Mouse (Mus musculus) forebrain, embryonic 12.5 days (tissue): ENCODE measurements around the gene Clmn. TPM values are rescaled to one million over a fixed set of nuclear protein-coding genes. Genes with fewer than 3 reads are reported as not detected.
"Not testable (repeated sequence)": the region's sequence is repeated elsewhere in the genome, so short reads cannot be mapped to it uniquely, and the experiment has no call there.

Experiments
- ATAC-seq: fragments of 200-750 bp; cut with Nextera tagmentation; 2 replicates; pipeline ENCODE4 v1.8.0; 2017; ENCODE audit warnings: moderate TSS enrichment; ENCODE audit not compliant: low FRiP score
- H3K27ac ChIP-seq: fragments of 300-500 bp; sonication (generic); 2 replicates; pipeline ENCODE4 v1.5.1; 2016; ENCODE audit warnings: mild to moderate bottlenecking
- H3K27me3 ChIP-seq: fragments of 300-500 bp; sonication (generic); 2 replicates; pipeline ENCODE4 v1.6.1; 2016; ENCODE audit warnings: mild to moderate bottlenecking
- H3K36me3 ChIP-seq: fragments of 300-500 bp; sonication (generic); replicated peaks from 2 replicates; pipeline ENCODE4 v1.6.1; 2016; ENCODE audit warnings: mild to moderate bottlenecking
- H3K4me1 ChIP-seq: fragments of 300-500 bp; sonication (generic); 2 replicates; pipeline ENCODE4 v1.6.1; 2016
- H3K4me2 ChIP-seq: fragments of 300-500 bp; sonication (generic); 2 replicates; pipeline ENCODE4 v1.6.1; 2016; ENCODE audit warnings: mild to moderate bottlenecking, moderate library complexity
- H3K4me3 ChIP-seq: fragments of 300-500 bp; sonication (generic); replicated peaks from 2 replicates; pipeline ENCODE4 v1.5.1; 2016; ENCODE audit warnings: mild to moderate bottlenecking
- H3K9ac ChIP-seq: fragments of 300-500 bp; sonication (generic); 2 replicates; pipeline ENCODE4 v1.6.1; 2016; ENCODE audit warnings: mild to moderate bottlenecking
- H3K9me3 ChIP-seq: fragments of 300-500 bp; sonication (generic); 2 replicates; pipeline ENCODE4 v1.6.1; 2016
- WGBS: fragments of 180-500 bp; shearing (Covaris S2); methylation state at CpG from one replicate; pipeline ENCODE4 v1.1.7; 2016; 5-methylcytosine and 5-hydroxymethylcytosine counted together
- polyA plus RNA-seq: library from polyadenylated mRNA; unstranded; fragments of >200 nt; fragmentation: Nextera tagmentation; extraction: Ambion mirVana; gene quantifications from 2 replicates; pipeline ENCODE4 v1.2.1, GENCODE M21; 2016

Clmn gene
- polyA plus RNA-seq, 1 experiment from 2014 or later = 2.8 TPM

- ATAC-seq = no peak
- no peak overlapping the region for H3K4me2 ChIP-seq
- H3K4me1 ChIP-seq = peaks cover 69% of the 10 kb centered on the region
- H3K27me3 ChIP-seq = no peaks in the 10 kb centered on the region
- no peaks in the 10 kb centered on the region for H3K9me3 ChIP-seq
- H3K27ac ChIP-seq = peak overlapping the region; percentile 59; the same call in 1 of the 2 replicates
- H3K9ac ChIP-seq = no peak overlapping the region
- H3K36me3 ChIP-seq = 0 out of 2 replicates have a peak, but pooled peaks cover under 1% of the 10 kb centered on the region
- 58% methylated on average over 12 of the region's 12 CpGs for WGBS
- H3K4me3 ChIP-seq = no peak overlapping the region
These were observed 123.8 kb downstream of the Clmn start for GRCm38 (mm10) chr12:104740841-104741787.

GRCm38 (mm10) chr12:104738931-104739330 is 125.9 kb downstream of the Clmn start:
- no peaks in the 10 kb centered on the region for H3K9me3 ChIP-seq
- H3K27me3 ChIP-seq = no peaks in the 10 kb centered on the region
- H3K4me2 ChIP-seq = no peak overlapping the region
- WGBS = 59% methylated on average over 3 of the region's 3 CpGs
- H3K4me1 ChIP-seq = peaks cover 81% of the 10 kb centered on the region
- H3K9ac ChIP-seq = no peak overlapping the region
- no peak for ATAC-seq
- no peaks in the 10 kb centered on the region for H3K36me3 ChIP-seq
- H3K4me3 ChIP-seq = no peak overlapping the region
- peak overlapping the region; percentile 38; the same call in 1 of the 2 replicates for H3K27ac ChIP-seq

- ATAC-seq = peak; percentile 34; the same call in 1 of the 2 replicates
- Histone ChIP-seq H3K36me3 (no peaks in the 10 kb centered on the region), H3K9me3 (no peaks in the 10 kb centered on the region), H3K4me2 (no peak overlapping the region), H3K4me1 (peaks cover 78% of the 10 kb centered on the region), H3K27me3 (no peaks in the 10 kb centered on the region), H3K27ac (no peak overlapping the region), H3K9ac (no peak overlapping the region), H3K4me3 (no peak overlapping the region)
- 50% methylated on average over 9 of the region's 9 CpGs for WGBS
These were observed 126.4 kb downstream of the Clmn start for GRCm38 (mm10) chr12:104738446-104738845.

GRCm38 (mm10) chr12:104737666-104738065 is 127.2 kb downstream of the Clmn start:
- peaks cover 78% of the 10 kb centered on the region for H3K4me1 ChIP-seq
- WGBS = 71% methylated on average over 10 of the region's 10 CpGs

GRCm38 (mm10) chr12:104735993-104736395 is 128.9 kb downstream of the Clmn start:
- peaks cover 6% of the 10 kb centered on the region; the same call in 1 of the 2 replicates for H3K36me3 ChIP-seq
- no peak overlapping the region for H3K9ac ChIP-seq
- no peak overlapping the region for H3K4me2 ChIP-seq
- 16% methylated on average over 3 of the region's 3 CpGs for WGBS
- no peak for ATAC-seq
- no peak overlapping the region for H3K4me3 ChIP-seq
- H3K4me1 ChIP-seq = peaks cover 80% of the 10 kb centered on the region
- no peak overlapping the region for H3K27ac ChIP-seq
- H3K27me3 ChIP-seq = no peaks in the 10 kb centered on the region
- H3K9me3 ChIP-seq = no peaks in the 10 kb centered on the region

More at GRCm38 (mm10) chr12:104737666-104738065, 127.2 kb downstream of the Clmn start:
- no peak overlapping the region for H3K9ac ChIP-seq
- 0 out of 2 replicates have a peak, but pooled peaks cover 2% of the 10 kb centered on the region for H3K36me3 ChIP-seq
- no peak for ATAC-seq
- 0 out of 2 replicates have a peak overlapping the region, but pooled peaks have one; percentile 10 for H3K27ac ChIP-seq
- H3K4me2 ChIP-seq = no peak overlapping the region
- no peak overlapping the region for H3K4me3 ChIP-seq
- H3K27me3 ChIP-seq = no peaks in the 10 kb centered on the region
- no peaks in the 10 kb centered on the region for H3K9me3 ChIP-seq

- Histone ChIP-seq H3K36me3 (peaks cover 32% of the 10 kb centered on the region), H3K27me3 (no peaks in the 10 kb centered on the region), H3K9ac (no peak overlapping the region), H3K9me3 (no peaks in the 10 kb centered on the region), H3K4me2 (no peak overlapping the region), H3K27ac (no peak overlapping the region), H3K4me3 (no peak overlapping the region), H3K4me1 (peaks cover 60% of the 10 kb centered on the region)
- no peak for ATAC-seq
These were observed 131.7 kb downstream of the Clmn start for GRCm38 (mm10) chr12:104733165-104733564.

GRCm38 (mm10) chr12:104731782-104732181 is 133.1 kb downstream of the Clmn start:
- no peaks in the 10 kb centered on the region for H3K27me3 ChIP-seq
- 0 out of 2 replicates have a peak overlapping the region, but pooled peaks have one; percentile 1 for H3K4me2 ChIP-seq
- peak overlapping the region; percentile 37 for H3K27ac ChIP-seq
- H3K4me3 ChIP-seq = no peak overlapping the region
- H3K36me3 ChIP-seq = peaks cover 46% of the 10 kb centered on the region
- H3K9me3 ChIP-seq = no peaks in the 10 kb centered on the region
- peaks cover 49% of the 10 kb centered on the region for H3K4me1 ChIP-seq
- H3K9ac ChIP-seq = no peak overlapping the region
- peak; percentile 69 for ATAC-seq
- WGBS = 6% methylated on average over 3 of the region's 3 CpGs

GRCm38 (mm10) chr12:104726436-104726835 is 138.4 kb downstream of the Clmn start:
- not testable (repeated sequence) for H3K27ac ChIP-seq, H3K4me3 ChIP-seq, H3K9me3 ChIP-seq, H3K27me3 ChIP-seq, H3K9ac ChIP-seq, H3K4me1 ChIP-seq, H3K4me2 ChIP-seq, ATAC-seq
- WGBS = 91% methylated on average over 2 of the region's 2 CpGs
- peaks cover 77% of the 10 kb centered on the region for H3K36me3 ChIP-seq

GRCm38 (mm10) chr12:104722056-104722455 is 142.8 kb downstream of the Clmn start:
- no peak for ATAC-seq
- no peak overlapping the region for H3K4me2 ChIP-seq
- WGBS = 95% methylated on average over 10 of the region's 10 CpGs
- no peaks in the 10 kb centered on the region for H3K4me1 ChIP-seq
- no peak overlapping the region for H3K9ac ChIP-seq
- H3K27me3 ChIP-seq = no peaks in the 10 kb centered on the region
- H3K27ac ChIP-seq = no peak overlapping the region
- no peaks in the 10 kb centered on the region for H3K9me3 ChIP-seq
- H3K4me3 ChIP-seq = no peak overlapping the region
- peaks cover 60% of the 10 kb centered on the region for H3K36me3 ChIP-seq

GRCm38 (mm10) chr12:104721011-104721410 is 143.9 kb downstream of the Clmn start:
- Histone ChIP-seq H3K4me2 (no peak overlapping the region), H3K4me1 (no peaks in the 10 kb centered on the region), H3K9ac (no peak overlapping the region), H3K27me3 (no peaks in the 10 kb centered on the region), H3K9me3 (no peaks in the 10 kb centered on the region), H3K36me3 (peaks cover 59% of the 10 kb centered on the region), H3K4me3 (no peak overlapping the region), H3K27ac (no peak overlapping the region)
- 90% methylated on average over 3 of the region's 3 CpGs for WGBS
- no peak for ATAC-seq

GRCm38 (mm10) chr12:104718956-104719355 is 145.9 kb downstream of the Clmn start:
- Histone ChIP-seq H3K36me3 (peaks cover 61% of the 10 kb centered on the region), H3K4me2 (no peak overlapping the region), H3K9me3 (no peaks in the 10 kb centered on the region), H3K9ac (no peak overlapping the region), H3K27ac (no peak overlapping the region), H3K4me3 (no peak overlapping the region), H3K27me3 (no peaks in the 10 kb centered on the region), H3K4me1 (no peaks in the 10 kb centered on the region)
- ATAC-seq = no peak
- 79% methylated on average over 5 of the region's 5 CpGs for WGBS

GRCm38 (mm10) chr12:104716409-104716808 is 148.5 kb downstream of the Clmn start:
- H3K4me2 ChIP-seq = no peak overlapping the region
- WGBS = 89% methylated on average over 5 of the region's 5 CpGs
- peaks cover 65% of the 10 kb centered on the region for H3K36me3 ChIP-seq
- H3K9ac ChIP-seq = no peak overlapping the region
- no peaks in the 10 kb centered on the region for H3K4me1 ChIP-seq
- no peak for ATAC-seq
- no peak overlapping the region for H3K4me3 ChIP-seq
- H3K27ac ChIP-seq = no peak overlapping the region
- H3K9me3 ChIP-seq = no peaks in the 10 kb centered on the region
- no peaks in the 10 kb centered on the region for H3K27me3 ChIP-seq
